Mouse (Mus musculus) Patski (cell line): ENCODE results near the gene Cdc7. TPM values are rescaled to one million over a fixed set of nuclear protein-coding genes. Genes with fewer than 3 reads are reported as not detected.

ENCODE experiments used
- ATAC-seq: fragments of 100-300 bp; one replicate; pipeline ENCODE4 v1.8.0; 2021
- CTCF ChIA-PET: fragments of 350-600 bp; sonication (Branson Sonifier 250); formaldehyde crosslinking; loops from one replicate; lab custom pipeline; 2022; ENCODE audit warnings: inconsistent platforms; lab: Charles Lee
- POLR2A ChIA-PET: fragments of 350-600 bp; sonication (Branson Sonifier 250); formaldehyde crosslinking; loops from one replicate; lab custom pipeline; 2022; ENCODE audit warnings: antibody characterized with exemption, inconsistent platforms; lab: Charles Lee
- DNase-seq: peaks from one replicate; pipeline ENCODE4 v3.0.0-alpha.2; 2011; ENCODE audit warnings: low read depth, low spot score
- H3K27me3 ChIP-seq: fragments of 371-371 bp; one replicate; pipeline ENCODE4 v1.5.1; 2021
- CTCF ChIP-seq: fragments of 100-300 bp; IDR thresholded peaks from one replicate; pipeline ENCODE4 v1.5.1; 2021
- in situ Hi-C: fragments of 300-500 bp; cut with MboI; formaldehyde crosslinking; loops from 3 replicates; pipeline ENCODE4 v1.11.1; 2018; ENCODE audit warnings: low pct_unique_long_range_greater_than_20kb, mixed read lengths
- polyA plus RNA-seq: library from polyadenylated mRNA; unstranded; gene quantifications from one replicate; pipeline ENCODE4 v1.2.3, GENCODE M21; 2021

Gene Cdc7
- polyA plus RNA-seq, 1 experiment from 2014 or later: 11.7 TPM

- CTCF ChIA-PET: interaction anchor here (1.0 to 2.5 kb wide), 23 partner anchors 9 to 523 kb away, joined by 3 to 40 read pairs (median 4); partner anchors contain the start of gene Tgfbr3
- H3K27me3 ChIP-seq: no peaks in the 10 kb centered on the region
- TF ChIP-seq CTCF: peak; percentile 96
- in situ Hi-C loops: loop anchor here (5.0 to 25.0 kb wide), 3 partner anchors 297 to 522 kb away; partner anchors contain the start of genes Gm42669 and Tgfbr3
- no peak for DNase-seq
- ATAC-seq: peak; percentile 52
- POLR2A ChIA-PET: interaction anchor here (0.6 kb wide), 1 partner anchor 12 kb away, joined by 3 read pairs; no protein-coding TSS in a partner anchor
Measured at GRCm38 (mm10) chr5:106990639-106991299, 26.6 kb downstream of the Cdc7 start.

- ChIA-PET POLR2A (no interaction called here), CTCF (interaction anchor here (0.6 to 2.5 kb wide), 24 partner anchors 10 to 522 kb away, joined by 3 to 40 read pairs (median 4); partner anchors contain the start of gene Tgfbr3)
- in situ Hi-C loops: loop anchor here (5.0 to 25.0 kb wide), 3 partner anchors 296 to 521 kb away; partner anchors contain the start of genes Gm42669 and Tgfbr3
- ATAC-seq (peak; percentile 38), DNase-seq (no peak)
- no peak for TF ChIP-seq CTCF
- H3K27me3 ChIP-seq: no peaks in the 10 kb centered on the region
Measured at GRCm38 (mm10) chr5:106991300-106991929, 27.3 kb downstream of the Cdc7 start.

GRCm38 (mm10) chr5:106994716-106995115 is 30.6 kb downstream of the Cdc7 start:
- no peak for TF ChIP-seq CTCF
- in situ Hi-C loops: loop anchor here (5.0 to 25.0 kb wide), 3 partner anchors 293 to 518 kb away; partner anchors contain the start of genes Gm42669 and Tgfbr3
- no peak for ATAC-seq

GRCm38 (mm10) chr5:106995886-106996538 is 31.9 kb downstream of the Cdc7 start:
- peak; percentile 91 for ATAC-seq
- ChIA-PET CTCF (interaction anchor here (0.7 to 1.7 kb wide), 9 partner anchors 72 to 324 kb away, joined by 3 to 7 read pairs (median 3); no protein-coding TSS in a partner anchor), POLR2A (interaction anchor here (0.8 to 1.5 kb wide), 2 partner anchors 128 to 293 kb away, joined by 3 read pairs; partner anchors contain the start of gene Tgfbr3)
- in situ Hi-C loops: loop anchor here (25.0 kb wide), 1 partner anchor 516 kb away; the partner anchor contains the start of gene Gm42669
- H3K27me3 ChIP-seq: no peaks in the 10 kb centered on the region
- peak; percentile 90 for TF ChIP-seq CTCF
- peak; percentile 90 for DNase-seq

More at GRCm38 (mm10) chr5:106994716-106995115, 30.6 kb downstream of the Cdc7 start:
- ChIA-PET POLR2A (interaction anchor here (0.6 kb wide), 1 partner anchor 122 kb away, joined by 3 read pairs; no protein-coding TSS in a partner anchor), CTCF (interaction anchor here (1.3 kb wide), 1 partner anchor 325 kb away, joined by 3 read pairs; no protein-coding TSS in a partner anchor)
- no peak for DNase-seq
- H3K27me3 ChIP-seq: no peaks in the 10 kb centered on the region

- no peak for TF ChIP-seq CTCF
- in situ Hi-C loops: loop anchor here (25.0 kb wide), 1 partner anchor 516 kb away; the partner anchor contains the start of gene Gm42669
- DNase-seq: no peak
- no peak for ATAC-seq
- POLR2A ChIA-PET: interaction anchor here (0.5 to 1.5 kb wide), 3 partner anchors 53 to 293 kb away, joined by 3 read pairs; partner anchors contain the start of gene Tgfbr3
- CTCF ChIA-PET: interaction anchor here (0.9 to 1.7 kb wide), 4 partner anchors 71 to 323 kb away, joined by 3 to 6 read pairs (median 4); no protein-coding TSS in a partner anchor
- no peaks in the 10 kb centered on the region for H3K27me3 ChIP-seq
Measured at GRCm38 (mm10) chr5:106996539-106997244, 32.6 kb downstream of the Cdc7 start.

GRCm38 (mm10) chr5:107001396-107002090 is 37.4 kb downstream of the Cdc7 start:
- in situ Hi-C loops: no loop called here
- ChIA-PET POLR2A (no interaction called here), CTCF (no interaction called here)
- peak; percentile 97 for ATAC-seq
- peak; percentile 68 for DNase-seq
- no peak for TF ChIP-seq CTCF
- H3K27me3 ChIP-seq: no peaks in the 10 kb centered on the region

GRCm38 (mm10) chr5:107002091-107002416 is 37.9 kb downstream of the Cdc7 start:
- DNase-seq (no peak), ATAC-seq (no peak)
- ChIA-PET CTCF (no interaction called here), POLR2A (no interaction called here)
- H3K27me3 ChIP-seq: no peaks in the 10 kb centered on the region
- TF ChIP-seq CTCF: no peak
- in situ Hi-C loops: no loop called here

GRCm38 (mm10) chr5:107009721-107010120 is 45.6 kb downstream of the Cdc7 start:
- in situ Hi-C loops: no loop called here

GRCm38 (mm10) chr5:107010300-107010699 is 46.2 kb downstream of the Cdc7 start:
- ChIA-PET POLR2A (no interaction called here), CTCF (no interaction called here)
- TF ChIP-seq CTCF: no peak
- in situ Hi-C loops: no loop called here
- ATAC-seq: no peak
- no peak for DNase-seq
- H3K27me3 ChIP-seq: no peaks in the 10 kb centered on the region

More at GRCm38 (mm10) chr5:107009721-107010120, 45.6 kb downstream of the Cdc7 start:
- TF ChIP-seq CTCF: no peak
- ChIA-PET CTCF (no interaction called here), POLR2A (no interaction called here)
- no peak for ATAC-seq
- no peak for DNase-seq
- no peaks in the 10 kb centered on the region for H3K27me3 ChIP-seq
